Mouse (Mus musculus) monocyte, adult 5-6 weeks (primary cell): ENCODE results near the gene Gm29276. TPM values are rescaled to one million over a fixed set of nuclear protein-coding genes. Genes with fewer than 3 reads are reported as not detected.
"Not testable (repeated sequence)": the region's sequence is repeated elsewhere in the genome, so short reads cannot be mapped to it uniquely, and the experiment has no call there.

Experiments used
- ATAC-seq: fragments of 153-309, 156-312 bp; replicated peaks from 2 replicates; pipeline ENCODE4 v1.8.0; 2017; ENCODE audit warnings: mild to moderate bottlenecking; ENCODE audit not compliant: low TSS enrichment, insufficient number of reproducible peaks, severe bottlenecking, poor library complexity, low FRiP score
- total RNA-seq: library from RNA; stranded (forward); fragments of 200-1000, 200-491, 200-594 nt; gene quantifications from 3 replicates; pipeline ENCODE4 v1.2.3, GENCODE M21; 2017

Gm29276 gene
- not detected in 3 replicates for total RNA-seq

GRCm38 (mm10) chrY:42582150-42582549 lies at the start of gene Gm29276:
Gm29276 (minus strand) TSS chrY:42582250.
- not testable (repeated sequence) for ATAC-seq
